Mouse (Mus musculus) embryonic facial prominence, embryonic 11.5 days (tissue): ENCODE results near the gene Nyap1. TPM values are rescaled to one million over a fixed set of nuclear protein-coding genes. Genes with fewer than 3 reads are reported as not detected.
A peak's percentile ranks its signal among the peaks of the same experiment; 100 is the strongest.

ENCODE experiments used
- ATAC-seq: fragments of 200-750 bp; cut with Nextera tagmentation; replicated peaks from 2 replicates; pipeline ENCODE4 v1.8.0; 2017; ENCODE audit warnings: low read depth; ENCODE audit not compliant: insufficient number of reproducible peaks, low FRiP score, low TSS enrichment
- DNase-seq: peaks from one replicate; pipeline ENCODE4 v3.0.0-alpha.2; 2015; ENCODE audit warnings: low spot score
- H3K27ac ChIP-seq: fragments of 300-500 bp; sonication (generic); replicated peaks from 2 replicates; pipeline ENCODE4 v1.5.1; 2014; ENCODE audit warnings: mild to moderate bottlenecking, low read depth, low read length, control low read depth
- H3K27me3 ChIP-seq: fragments of 300-500 bp; sonication (generic); 2 replicates; pipeline ENCODE4 v1.6.1; 2014; ENCODE audit warnings: mild to moderate bottlenecking, low read length, moderate library complexity, mixed read lengths; ENCODE audit not compliant: control insufficient read depth, insufficient read depth
- H3K36me3 ChIP-seq: fragments of 300-500 bp; sonication (generic); replicated peaks from 2 replicates; pipeline ENCODE4 v1.6.1; 2014; ENCODE audit warnings: low read depth, mild to moderate bottlenecking, low read length, moderate library complexity, mixed read lengths; ENCODE audit not compliant: control insufficient read depth, insufficient read depth
- H3K4me1 ChIP-seq: fragments of 300-500 bp; sonication (generic); 2 replicates; pipeline ENCODE4 v1.6.1; 2014; ENCODE audit warnings: low read length, mixed read lengths; ENCODE audit not compliant: control insufficient read depth, insufficient read depth
- H3K4me2 ChIP-seq: fragments of 300-500 bp; sonication (generic); 2 replicates; pipeline ENCODE4 v1.6.1; 2014; ENCODE audit warnings: low read depth, mild to moderate bottlenecking, control low read depth, low read length, moderate library complexity
- H3K4me3 ChIP-seq: fragments of 300-500 bp; sonication (generic); 2 replicates; pipeline ENCODE4 v1.5.1; 2014; ENCODE audit warnings: low read depth, low read length, control low read depth
- H3K9ac ChIP-seq: fragments of 300-500 bp; sonication (generic); replicated peaks from 2 replicates; pipeline ENCODE4 v1.6.1; 2014; ENCODE audit warnings: mild to moderate bottlenecking, control low read depth, low read length
- H3K9me3 ChIP-seq: fragments of 300-500 bp; sonication (generic); replicated peaks from 2 replicates; pipeline ENCODE4 v1.6.1; 2016; ENCODE audit warnings: mild to moderate bottlenecking, low read length, inconsistent platforms, mixed read lengths; ENCODE audit not compliant: control insufficient read depth
- WGBS: fragments of 180-500 bp; shearing (Covaris S2); extraction: QIAGEN DNeasy Blood & Tissue Kit; methylation state at CpG from one replicate; pipeline ENCODE4 v1.1.7; 2014; 5-methylcytosine and 5-hydroxymethylcytosine counted together
- polyA plus RNA-seq: library from polyadenylated mRNA; unstranded; fragments of >200 nt; fragmentation: Nextera tagmentation; extraction: Ambion mirVana; gene quantifications from 2 replicates; pipeline ENCODE4 v1.2.1, GENCODE M21; 2014

The Nyap1 gene
- polyA plus RNA-seq, 1 experiment from 2014 or later: 1.6 TPM

DNA sequence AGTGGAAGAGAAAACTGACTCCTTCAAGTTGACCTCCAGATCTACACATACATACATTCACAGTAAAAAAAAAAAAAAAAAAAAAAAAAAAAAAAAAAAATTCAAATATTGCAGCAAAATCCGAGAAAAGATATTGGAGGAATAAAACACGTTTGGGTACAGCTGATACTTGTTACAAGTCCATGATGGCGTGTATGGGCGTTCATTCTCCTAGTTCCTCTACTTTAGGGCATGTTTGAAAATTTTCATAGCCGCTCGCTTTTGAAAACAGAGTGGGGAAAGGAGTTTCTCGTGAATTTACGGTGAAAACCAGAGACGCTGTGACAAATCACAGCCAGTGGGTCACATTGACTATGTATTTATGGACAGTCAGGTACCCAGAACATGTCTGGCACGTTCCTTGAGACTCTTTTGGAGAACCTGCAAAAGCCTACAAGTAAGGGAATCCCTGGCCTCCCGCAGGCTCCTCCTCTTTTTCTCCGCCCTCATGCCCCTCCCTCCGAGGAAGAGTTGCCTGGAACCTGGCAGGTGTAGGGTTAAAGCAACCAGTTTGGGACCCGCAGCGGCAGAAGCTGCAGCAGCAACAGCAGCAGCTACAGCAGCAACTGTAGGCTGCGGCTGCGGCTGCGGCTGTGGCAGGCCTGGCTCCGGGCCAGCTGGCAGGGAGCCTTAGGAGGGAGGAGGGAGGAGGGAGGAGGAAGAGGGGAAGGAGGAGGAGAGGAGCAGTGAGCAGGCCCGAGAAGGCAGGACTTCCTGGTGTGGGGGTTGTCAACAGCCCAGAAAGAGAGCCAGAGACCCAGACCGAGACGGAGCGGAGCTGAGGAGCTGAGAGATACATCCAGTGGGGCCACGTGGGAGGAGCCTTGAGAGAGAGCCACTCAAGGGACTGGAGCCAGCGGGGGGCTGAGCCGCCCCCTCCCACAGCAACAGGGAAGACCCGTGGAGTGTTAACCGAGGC, 4.1 kb upstream of the Nyap1 start, which contains the start of gene Tsc22d4:
TSS of gene Tsc22d4 (plus strand) at position 517 of the 958 bp plus-strand sequence.
- WGBS: 5% methylated on average over 28 of the region's 28 CpGs
- peaks cover 8% of the 10 kb centered on the region for H3K4me1 ChIP-seq
- no peaks in the 10 kb centered on the region for H3K27me3 ChIP-seq
- H3K36me3 ChIP-seq: no peaks in the 10 kb centered on the region
- H3K9ac ChIP-seq: peak within 1 kb of the TSS; percentile 79
- H3K4me3 ChIP-seq: peak within 1 kb of the TSS; percentile 73
- H3K9me3 ChIP-seq: no peaks in the 10 kb centered on the region
- H3K27ac ChIP-seq: peak within 1 kb of the TSS; percentile 87
- ATAC-seq: peak; percentile 86
- DNase-seq: peak; percentile 89
- peak within 1 kb of the TSS; percentile 99 for H3K4me2 ChIP-seq

DNA sequence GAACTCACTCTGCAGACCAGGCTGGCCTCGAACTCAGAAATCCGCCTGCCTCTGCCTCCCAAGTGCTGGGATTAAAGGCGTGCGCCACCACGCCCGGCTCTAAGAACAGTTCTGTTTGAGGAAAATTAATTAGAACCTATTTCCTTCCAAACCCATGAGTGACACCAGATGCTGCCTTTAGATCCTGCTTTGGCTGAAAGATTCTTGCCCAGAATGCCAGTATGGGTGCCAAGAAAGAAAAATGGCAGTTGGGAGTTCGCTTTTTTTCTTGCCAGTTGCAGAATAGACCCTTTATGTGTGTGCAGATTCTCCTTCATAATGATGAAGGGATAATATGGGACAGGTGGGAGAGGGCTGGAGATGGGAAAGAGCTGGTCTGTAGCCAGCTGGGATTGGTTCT, 2.8 kb upstream of the Nyap1 start:
- Histone ChIP-seq H3K4me3 (no peak overlapping the region), H3K27me3 (no peaks in the 10 kb centered on the region), H3K36me3 (no peaks in the 10 kb centered on the region), H3K4me2 (no peak overlapping the region), H3K4me1 (peaks cover 8% of the 10 kb centered on the region), H3K9ac (no peak overlapping the region), H3K9me3 (no peaks in the 10 kb centered on the region), H3K27ac (no peak overlapping the region)
- ATAC-seq (no peak), DNase-seq (no peak)
- 89% methylated on average over 6 of the region's 7 CpGs for WGBS

DNA sequence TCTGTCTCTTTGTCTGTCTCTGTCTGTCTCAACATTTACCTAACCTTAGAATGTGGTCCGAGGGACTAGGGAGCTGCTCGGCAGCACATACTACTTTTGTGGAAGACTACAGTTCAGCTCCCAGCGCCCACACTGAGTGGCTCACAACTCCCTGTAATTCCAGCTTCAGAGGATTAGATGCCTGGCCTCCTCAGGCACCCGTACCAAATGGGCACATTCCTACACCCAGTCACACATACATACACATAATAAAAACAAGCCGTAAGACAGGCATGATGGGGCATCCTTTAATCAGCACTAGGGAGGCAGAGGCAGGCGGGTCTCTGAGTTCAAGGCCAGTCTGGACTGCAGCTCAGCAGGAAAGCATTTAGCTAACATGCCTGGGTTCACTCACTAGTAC, 1.4 kb upstream of the Nyap1 start:
- Histone ChIP-seq H3K4me3 (no peak overlapping the region), H3K9me3 (no peaks in the 10 kb centered on the region), H3K27me3 (no peaks in the 10 kb centered on the region), H3K9ac (no peak overlapping the region), H3K36me3 (no peaks in the 10 kb centered on the region), H3K4me2 (no peak overlapping the region), H3K27ac (no peak overlapping the region), H3K4me1 (peaks cover 6% of the 10 kb centered on the region)
- DNase-seq (no peak), ATAC-seq (no peak)
- WGBS: 94% methylated on average over 6 of the region's 6 CpGs

DNA sequence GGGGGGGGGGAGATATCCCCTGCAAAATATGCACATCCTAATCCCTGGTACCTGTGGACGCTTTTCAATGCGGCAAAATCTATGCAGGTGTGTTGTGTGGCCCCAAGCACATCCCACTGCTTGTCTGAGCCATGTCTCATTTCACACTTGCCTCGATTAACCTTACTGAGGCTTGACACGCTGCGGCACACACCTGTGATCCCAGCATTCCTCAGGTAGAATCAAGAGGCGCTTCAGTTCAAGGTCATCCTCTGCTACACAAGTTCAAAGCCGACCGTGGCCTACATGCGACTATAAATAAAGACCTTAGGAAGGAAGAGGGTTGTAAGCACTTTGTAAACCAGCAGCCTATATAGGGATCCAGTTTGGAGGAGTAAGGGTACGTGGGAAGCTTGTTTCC, 641 bp upstream of the Nyap1 start:
- ATAC-seq (no peak), DNase-seq (no peak)
- H3K36me3 ChIP-seq: no peaks in the 10 kb centered on the region
- no peaks in the 10 kb centered on the region for H3K9me3 ChIP-seq
- H3K27me3 ChIP-seq: no peaks in the 10 kb centered on the region
- H3K9ac ChIP-seq: no peak overlapping the region
- WGBS: 62% methylated on average over 10 of the region's 10 CpGs
- no peak overlapping the region for H3K27ac ChIP-seq
- H3K4me1 ChIP-seq: peaks cover 6% of the 10 kb centered on the region
- peak overlapping the region; percentile 69; the same call in 1 of the 2 replicates for H3K4me3 ChIP-seq
- H3K4me2 ChIP-seq: peak overlapping the region; percentile 93

DNA sequence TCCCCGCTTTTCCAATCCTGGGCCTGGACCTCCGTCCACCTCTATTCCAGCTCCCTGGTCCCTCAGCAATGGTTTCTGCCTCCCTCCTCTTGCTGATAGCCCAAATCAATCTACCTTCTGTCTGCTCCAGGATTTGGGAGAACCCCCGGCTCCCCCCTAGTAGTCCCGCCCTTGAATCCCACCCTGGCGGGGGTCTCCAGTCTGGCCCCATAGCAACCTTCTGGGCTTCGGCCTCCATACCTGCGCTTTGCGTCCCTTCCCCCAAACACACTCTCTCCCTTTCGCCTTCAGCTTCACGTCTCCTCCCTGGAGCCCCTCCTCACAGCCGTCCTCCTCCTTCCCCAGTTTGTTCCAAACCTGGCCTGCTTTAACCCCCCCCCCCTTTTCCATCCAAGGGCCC, 901 bp downstream of the Nyap1 start:
- DNase-seq: peak; percentile 32
- H3K4me2 ChIP-seq: peak overlapping the region; percentile 93
- no peaks in the 10 kb centered on the region for H3K9me3 ChIP-seq
- H3K4me1 ChIP-seq: peaks cover 6% of the 10 kb centered on the region
- 9% methylated on average over 11 of the region's 11 CpGs for WGBS
- 0 out of 2 replicates have a peak, but pooled peaks have one; percentile 12 for ATAC-seq
- H3K4me3 ChIP-seq: peak overlapping the region; percentile 69
- peak overlapping the region; percentile 72 for H3K9ac ChIP-seq
- no peaks in the 10 kb centered on the region; the same call in 1 of the 2 replicates for H3K36me3 ChIP-seq
- H3K27me3 ChIP-seq: no peaks in the 10 kb centered on the region
- H3K27ac ChIP-seq: no peak overlapping the region

DNA sequence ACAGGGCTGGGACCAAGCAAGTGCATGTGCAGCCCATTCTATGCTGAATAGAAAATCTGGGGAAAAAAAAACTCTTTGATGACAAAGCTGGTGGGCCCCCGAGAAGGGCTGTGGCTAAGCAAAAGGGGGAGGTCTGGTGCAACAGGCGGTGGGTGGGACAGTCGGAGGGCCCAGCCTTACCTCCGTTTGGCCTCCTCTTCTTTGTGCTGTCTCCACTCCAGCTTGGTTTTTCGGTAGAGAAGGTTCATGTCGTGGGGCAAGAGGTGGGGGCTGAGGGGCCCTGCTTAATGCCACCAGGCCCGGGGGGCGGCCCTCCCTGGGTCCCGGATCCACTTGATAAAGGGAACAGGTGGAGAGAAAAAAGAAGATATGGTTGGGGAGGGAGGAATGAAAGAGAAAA, 1.9 kb downstream of the Nyap1 start:
- no peak for DNase-seq
- Histone ChIP-seq H3K27ac (no peak overlapping the region), H3K4me2 (no peak overlapping the region; the same call in 1 of the 2 replicates), H3K9me3 (no peaks in the 10 kb centered on the region), H3K4me3 (no peak overlapping the region), H3K36me3 (no peaks in the 10 kb centered on the region; the same call in 1 of the 2 replicates), H3K4me1 (peaks cover 9% of the 10 kb centered on the region), H3K9ac (no peak overlapping the region), H3K27me3 (no peaks in the 10 kb centered on the region)
- WGBS: 58% methylated on average over 9 of the region's 9 CpGs
- ATAC-seq: no peak

DNA sequence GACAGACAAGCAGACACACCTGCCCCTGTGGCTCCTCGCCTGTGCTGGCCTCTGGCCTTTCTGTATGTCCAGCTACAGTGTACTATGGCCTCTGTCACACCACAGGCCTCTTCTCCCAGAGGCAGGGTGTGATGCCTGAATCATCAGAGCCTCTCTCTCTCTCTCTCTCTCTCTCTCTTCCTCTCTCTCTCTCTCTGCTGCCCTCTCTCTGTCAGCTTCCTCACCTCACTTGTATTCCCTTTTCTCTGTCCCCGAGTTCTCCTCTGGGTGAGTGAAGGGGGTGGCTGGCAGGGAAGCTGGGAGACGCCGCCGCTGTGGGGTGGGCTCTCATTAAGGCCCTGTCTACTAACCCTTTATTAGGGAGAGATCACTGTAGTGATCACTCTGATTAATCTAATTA, 2.9 kb downstream of the Nyap1 start:
- H3K4me1 ChIP-seq: peaks cover 13% of the 10 kb centered on the region
- WGBS: 45% methylated on average over 5 of the region's 5 CpGs
- H3K9me3 ChIP-seq: no peaks in the 10 kb centered on the region
- no peak overlapping the region; the same call in 1 of the 2 replicates for H3K9ac ChIP-seq
- ATAC-seq: no peak
- H3K4me3 ChIP-seq: no peak overlapping the region
- no peaks in the 10 kb centered on the region; the same call in 1 of the 2 replicates for H3K36me3 ChIP-seq
- no peak for DNase-seq
- no peaks in the 10 kb centered on the region for H3K27me3 ChIP-seq
- no peak overlapping the region for H3K27ac ChIP-seq
- H3K4me2 ChIP-seq: no peak overlapping the region

DNA sequence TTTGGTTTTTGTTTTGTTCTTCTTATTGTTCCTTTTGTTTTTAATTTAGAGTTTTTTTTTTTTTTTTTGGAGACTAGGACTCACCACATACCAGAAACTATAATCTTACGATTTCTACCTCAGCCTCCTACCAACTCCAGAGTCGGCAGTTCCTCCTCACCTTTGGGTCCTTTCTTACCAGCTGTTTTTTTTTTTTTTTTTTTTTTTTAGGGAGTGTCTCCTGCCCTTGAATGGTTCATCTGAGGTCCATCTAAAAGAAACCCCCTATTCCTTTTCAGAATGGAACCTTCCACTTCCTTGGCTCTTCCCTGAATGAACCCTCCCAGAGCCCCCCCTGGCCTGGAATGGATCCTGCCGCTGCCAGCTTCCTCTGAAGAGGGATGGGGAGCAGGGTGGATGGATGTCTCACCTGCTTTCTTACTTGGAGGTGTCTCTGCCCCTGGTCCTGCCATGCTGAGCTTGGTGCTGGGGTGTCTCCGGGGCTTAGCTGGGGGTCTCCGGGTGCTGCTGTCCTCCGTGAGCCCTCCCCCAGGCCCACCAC, 3.9 kb downstream of the Nyap1 start:
- WGBS: 80% methylated on average over 6 of the region's 6 CpGs
- no peak overlapping the region for H3K4me3 ChIP-seq

More for the DNA sequence above, 3.9 kb downstream of the Nyap1 start:
- Histone ChIP-seq H3K9ac (no peak overlapping the region), H3K4me1 (peaks cover 13% of the 10 kb centered on the region), H3K9me3 (no peaks in the 10 kb centered on the region), H3K27ac (no peak overlapping the region), H3K4me2 (no peak overlapping the region), H3K36me3 (no peaks in the 10 kb centered on the region; the same call in 1 of the 2 replicates), H3K27me3 (no peaks in the 10 kb centered on the region)
- DNase-seq (no peak), ATAC-seq (no peak)
